Mouse (Mus musculus) lung, postnatal 0 days (tissue): ENCODE results near the gene Eid2.
"Not testable (repeated sequence)": the region's sequence is repeated elsewhere in the genome, so short reads cannot be mapped to it uniquely, and the experiment has no call there.

Experiments
- CTCF ChIP-seq: IDR thresholded peaks from 2 replicates; pipeline ENCODE4 v1.5.1; 2016; ENCODE audit warnings: antibody characterized with exemption, mild to moderate bottlenecking
- EP300 ChIP-seq: IDR thresholded peaks from 2 replicates; pipeline ENCODE4 v1.6.1; 2016; ENCODE audit warnings: antibody characterized with exemption, mild to moderate bottlenecking, control low read depth

DNA sequence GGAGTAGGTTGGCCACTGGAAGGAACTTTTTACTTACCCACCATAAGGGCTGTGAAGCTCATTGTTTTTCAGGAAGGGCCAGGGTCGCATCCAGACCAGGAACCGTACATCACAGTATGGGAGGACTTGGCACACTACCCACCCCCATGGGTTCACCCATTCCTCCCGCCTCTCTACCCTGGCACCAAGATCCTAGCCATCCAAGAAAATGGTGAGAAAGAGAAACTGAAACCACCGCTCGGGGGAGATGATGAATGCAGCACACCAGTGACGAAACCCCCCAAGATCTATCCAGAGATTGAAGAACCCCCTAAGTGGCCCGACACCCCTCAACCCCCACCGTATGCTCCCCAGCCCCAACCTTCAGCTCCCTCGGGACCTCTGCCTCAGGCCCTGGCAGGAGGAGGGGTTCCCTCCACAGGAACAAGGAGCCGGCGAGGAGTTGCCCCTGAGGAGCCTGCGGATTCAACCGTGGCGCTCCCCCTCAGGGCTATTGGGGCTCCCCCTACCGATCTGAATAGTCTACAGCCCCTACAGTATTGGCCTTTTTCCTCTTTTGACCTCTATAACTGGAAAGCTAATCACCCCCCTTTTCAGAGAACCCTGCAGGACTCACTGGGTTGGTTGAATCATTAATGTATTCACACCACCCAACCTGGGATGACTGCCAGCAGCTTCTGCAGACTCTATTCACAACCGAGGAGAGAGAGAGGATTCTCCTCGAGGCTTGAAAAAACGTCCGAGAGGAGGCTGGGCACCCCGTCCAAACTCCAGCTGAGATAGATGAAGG lies 48.5 kb upstream of the Eid2 start:
- TF ChIP-seq CTCF, EP300: not testable (repeated sequence)
